Mouse (Mus musculus) activated CD4-positive, CD25-positive, alpha-beta regulatory T cell, adult 4 months (primary cell): ENCODE results near the gene Svs2. TPM values are rescaled to one million over a fixed set of nuclear protein-coding genes. Genes with fewer than 3 reads are reported as not detected.

ENCODE experiments used
- polyA plus RNA-seq, 2 experiments: library from polyadenylated mRNA; unstranded; fragments of 100-300 nt; shearing (Covaris generic); gene quantifications; one replicate each; pipeline ENCODE4 v1.2.1; 2017

The Svs2 gene
- polyA plus RNA-seq, 2 experiments from 2014 or later, result not detected

Other genes with a start within 250 kb of the Svs2 start
- gene Ywhab, start 243.5 kb downstream of the Svs2 start, polyA plus RNA-seq, result 10 to 100 TPM; 80.9 to 82.3 TPM
- 1 to 10 TPM; 2.9 to 4.1 TPM for gene Pabpc1l, start 213.0 kb downstream of the Svs2 start, polyA plus RNA-seq
- gene Stk4, start 168.1 kb downstream of the Svs2 start, polyA plus RNA-seq, result 100 to 1,000 TPM; 188 to 203 TPM
- gene Tomm34, start 167.3 kb downstream of the Svs2 start, polyA plus RNA-seq, result 100 to 1,000 TPM; 109 to 114 TPM
- under 1 TPM in 1 of 2 experiments, not detected in 1; 0.12 TPM for gene Kcns1, start 67.4 kb downstream of the Svs2 start, polyA plus RNA-seq
- gene Wfdc5, start 55.7 kb downstream of the Svs2 start, polyA plus RNA-seq, result not detected
- gene Wfdc12, start 47.9 kb downstream of the Svs2 start, polyA plus RNA-seq, result not detected
- not detected for gene Wfdc15a, start 38.3 kb downstream of the Svs2 start, polyA plus RNA-seq
- not detected for gene Wfdc15b, start 16.8 kb downstream of the Svs2 start, polyA plus RNA-seq
- gene Svs3b, start 18.2 kb upstream of the Svs2 start, polyA plus RNA-seq, result not detected
- not detected for gene Svs4, start 40.0 kb upstream of the Svs2 start, polyA plus RNA-seq
- not detected for gene Svs3a, start 50.8 kb upstream of the Svs2 start, polyA plus RNA-seq
- not detected for gene Svs6, start 78.3 kb upstream of the Svs2 start, polyA plus RNA-seq
- gene Svs5, start 94.3 kb upstream of the Svs2 start, polyA plus RNA-seq, result not detected
- 1 to 10 TPM; 3.4 to 4.2 TPM for gene Slpi, start 150.6 kb upstream of the Svs2 start, polyA plus RNA-seq
- gene Rbpjl, start 164.7 kb upstream of the Svs2 start, polyA plus RNA-seq, result not detected
- under 1 TPM in 1 of 2 experiments, not detected in 1; 0.32 TPM for gene Matn4, start 166.7 kb upstream of the Svs2 start, polyA plus RNA-seq
- 10 to 100 TPM; 13.8 to 23.7 TPM for gene Sdc4, start 205.4 kb upstream of the Svs2 start, polyA plus RNA-seq
- gene Sys1, start 218.5 kb upstream of the Svs2 start, polyA plus RNA-seq, result 10 to 100 TPM; 29.7 to 33.4 TPM
- 1 to 10 TPM in 1 of 2 experiments, not detected in 1; 3.7 TPM for gene Gm20458, start 222.5 kb upstream of the Svs2 start, polyA plus RNA-seq
- gene Trp53tg5, start 235.3 kb upstream of the Svs2 start, polyA plus RNA-seq, result under 1 TPM in 1 of 2 experiments, not detected in 1; 0.37 TPM
- 1 to 10 TPM; 2.1 to 6.8 TPM for gene Dbndd2, start 247.6 kb upstream of the Svs2 start, polyA plus RNA-seq